Mouse (Mus musculus) C2C12 (cell line): ENCODE data around the gene Vac14. TPM values are rescaled to one million over a fixed set of nuclear protein-coding genes. Genes with fewer than 3 reads are reported as not detected.

ENCODE experiments used
- H3K27me3 ChIP-seq: one replicate; pipeline ENCODE4 v1.6.1; 2011; ENCODE audit not compliant: control insufficient read depth, insufficient read depth, insufficient read length
- H3K36me3 ChIP-seq: one replicate; pipeline ENCODE4 v1.6.1; 2011; ENCODE audit not compliant: control insufficient read depth, insufficient read depth
- H3K4me3 ChIP-seq: one replicate; pipeline ENCODE4 v1.5.1; 2011; ENCODE audit warnings: mild to moderate bottlenecking, control low read depth; ENCODE audit not compliant: poor library complexity, insufficient read depth, severe bottlenecking
- H3K79me2 ChIP-seq: one replicate; pipeline ENCODE4 v1.6.1; 2011; ENCODE audit not compliant: control insufficient read depth, insufficient read depth
- H3K79me3 ChIP-seq: one replicate; pipeline ENCODE4 v1.6.1; 2011; ENCODE audit warnings: low read depth, control low read depth
- H3ac ChIP-seq: one replicate; pipeline ENCODE3; 2011; ENCODE audit warnings: low read depth; ENCODE audit not compliant: control insufficient read depth, insufficient read length
- CEBPB ChIP-seq: IDR thresholded peaks from one replicate; pipeline ENCODE4 v1.6.1; 2011; ENCODE audit warnings: low read depth, mild to moderate bottlenecking, control low read depth, moderate library complexity
- CTCF ChIP-seq: IDR thresholded peaks from one replicate; pipeline ENCODE4 v1.5.1; 2011; ENCODE audit not compliant: control insufficient read depth, insufficient read depth, insufficient read length
- FOSL1 ChIP-seq: IDR thresholded peaks from one replicate; pipeline ENCODE4 v1.8.0; 2011; ENCODE audit warnings: mild to moderate bottlenecking, low read length; ENCODE audit not compliant: poor library complexity, insufficient read depth, severe bottlenecking
- MAX ChIP-seq: IDR thresholded peaks from one replicate; pipeline ENCODE4 v1.6.1; 2011; ENCODE audit warnings: mild to moderate bottlenecking, control low read depth
- MYOD1 ChIP-seq: IDR thresholded peaks from one replicate; pipeline ENCODE4 v1.6.1; 2011; ENCODE audit warnings: low read depth; ENCODE audit not compliant: control insufficient read depth, insufficient read length
- MYOG ChIP-seq: IDR thresholded peaks from one replicate; pipeline ENCODE4 v1.6.1; 2011; ENCODE audit not compliant: control insufficient read depth, insufficient read length; ENCODE audit errors: extremely low read depth
- USF1 ChIP-seq: IDR thresholded peaks from one replicate; pipeline ENCODE4 v1.6.1; 2011; ENCODE audit warnings: low read depth, mild to moderate bottlenecking, control low read depth, moderate library complexity
- polyA plus RNA-seq: library from polyadenylated mRNA; unstranded; fragments of >200 nt; fragmentation: generic; extraction: Trizol; gene quantifications from one replicate; pipeline ENCODE4 v1.2.1, GENCODE M21; 2012; ENCODE audit warnings: missing spikeins

Gene Vac14
- polyA plus RNA-seq, 1 experiment, result 22.2 TPM

- TF ChIP-seq MAX, result no peak
- TF ChIP-seq USF1, result no peak
- TF ChIP-seq MYOD1, result no peak
- no peak for TF ChIP-seq CEBPB
- no peak for TF ChIP-seq FOSL1
- TF ChIP-seq CTCF, result no peak
- no peak for TF ChIP-seq MYOG
- Histone ChIP-seq H3K36me3 (no peaks in the 10 kb centered on the region), H3K4me3 (peak overlapping the region; percentile 45), H3ac (peak overlapping the region; percentile 75), H3K27me3 (no peaks in the 10 kb centered on the region), H3K79me2 (peaks cover 7% of the 10 kb centered on the region), H3K79me3 (peaks cover 1% of the 10 kb centered on the region)
Observed at GRCm38 (mm10) chr8:110721606-110722413, 103.4 kb downstream of the Vac14 start.

GRCm38 (mm10) chr8:110722414-110723011, 104.1 kb downstream of the Vac14 start:
- peak overlapping the region; percentile 16 for H3ac ChIP-seq
- H3K79me2 ChIP-seq, result peaks cover 7% of the 10 kb centered on the region
- H3K36me3 ChIP-seq, result no peaks in the 10 kb centered on the region
- TF ChIP-seq MYOD1 (no peak), CEBPB (no peak), MAX (no peak), USF1 (no peak), CTCF (no peak), FOSL1 (no peak), MYOG (no peak)
- H3K4me3 ChIP-seq, result peak overlapping the region; percentile 45
- no peaks in the 10 kb centered on the region for H3K27me3 ChIP-seq
- peaks cover 1% of the 10 kb centered on the region for H3K79me3 ChIP-seq

GRCm38 (mm10) chr8:110724493-110724892, 106.1 kb downstream of the Vac14 start:
- H3ac ChIP-seq, result no peak overlapping the region
- no peaks in the 10 kb centered on the region for H3K36me3 ChIP-seq
- H3K79me2 ChIP-seq, result peaks cover 7% of the 10 kb centered on the region
- TF ChIP-seq MYOD1, result no peak
- no peak for TF ChIP-seq MAX
- TF ChIP-seq CEBPB, result no peak
- no peak for TF ChIP-seq CTCF
- no peak for TF ChIP-seq FOSL1
- H3K27me3 ChIP-seq, result no peaks in the 10 kb centered on the region
- H3K79me3 ChIP-seq, result peaks cover 1% of the 10 kb centered on the region
- no peak overlapping the region for H3K4me3 ChIP-seq

GRCm38 (mm10) chr8:110725084-110725838, 106.9 kb downstream of the Vac14 start:
- peaks cover 7% of the 10 kb centered on the region for H3K79me2 ChIP-seq
- no peak overlapping the region for H3ac ChIP-seq
- no peak for TF ChIP-seq FOSL1
- TF ChIP-seq MAX, result no peak
- TF ChIP-seq CTCF, result no peak
- no peak for TF ChIP-seq MYOD1
- TF ChIP-seq CEBPB, result no peak
- TF ChIP-seq USF1, result no peak
- H3K4me3 ChIP-seq, result no peak overlapping the region
- H3K79me3 ChIP-seq, result peaks cover 1% of the 10 kb centered on the region
- no peaks in the 10 kb centered on the region for H3K36me3 ChIP-seq
- H3K27me3 ChIP-seq, result no peaks in the 10 kb centered on the region

GRCm38 (mm10) chr8:110726893-110727292, 108.5 kb downstream of the Vac14 start:
- Histone ChIP-seq H3K36me3 (no peaks in the 10 kb centered on the region), H3K79me2 (peaks cover 7% of the 10 kb centered on the region), H3K27me3 (no peaks in the 10 kb centered on the region), H3K4me3 (no peak overlapping the region), H3ac (no peak overlapping the region), H3K79me3 (peaks cover 1% of the 10 kb centered on the region)
- TF ChIP-seq MYOD1, result no peak
- TF ChIP-seq MAX, result no peak
- peak; percentile 92 for TF ChIP-seq CTCF
- TF ChIP-seq FOSL1, result no peak
- TF ChIP-seq MYOG, result no peak
- no peak for TF ChIP-seq USF1
